Mouse (Mus musculus) limb, embryonic 14.5 days (tissue): ENCODE data around the gene Arhgap15. TPM values are rescaled to one million over a fixed set of nuclear protein-coding genes. Genes with fewer than 3 reads are reported as not detected.

Source experiments
- ATAC-seq: fragments of 200-750 bp; cut with Nextera tagmentation; 2 replicates; pipeline ENCODE4 v1.8.0; 2017; ENCODE audit warnings: low read depth, moderate number of reproducible peaks, moderate TSS enrichment; ENCODE audit not compliant: low FRiP score
- DNase-seq: peaks from one replicate; pipeline ENCODE4 v3.0.0-alpha.2; 2015; ENCODE audit warnings: low spot score
- H3K27ac ChIP-seq: fragments of 300-500 bp; sonication (generic); replicated peaks from 2 replicates; pipeline ENCODE4 v1.5.1; 2014; ENCODE audit warnings: low read depth, mild to moderate bottlenecking, low read length, moderate library complexity, mixed read lengths
- H3K27me3 ChIP-seq: fragments of 300-500 bp; sonication (generic); 2 replicates; pipeline ENCODE4 v1.6.1; 2014; ENCODE audit warnings: low read length, mixed read lengths; ENCODE audit not compliant: control insufficient read depth, insufficient read depth
- H3K36me3 ChIP-seq: fragments of 300-500 bp; sonication (generic); 2 replicates; pipeline ENCODE4 v1.6.1; 2014; ENCODE audit warnings: mild to moderate bottlenecking, low read length, moderate library complexity, mixed read lengths; ENCODE audit not compliant: control insufficient read depth, insufficient read depth
- H3K4me1 ChIP-seq: fragments of 300-500 bp; sonication (generic); 2 replicates; pipeline ENCODE4 v1.6.1; 2014; ENCODE audit warnings: antibody characterized with exemption, low read length, mixed read lengths; ENCODE audit not compliant: control insufficient read depth, insufficient read depth
- H3K4me2 ChIP-seq: fragments of 300-500 bp; sonication (generic); replicated peaks from 2 replicates; pipeline ENCODE4 v1.6.1; 2014; ENCODE audit warnings: low read depth, mild to moderate bottlenecking, low read length, moderate library complexity; ENCODE audit not compliant: severe bottlenecking
- H3K4me3 ChIP-seq: fragments of 300-500 bp; sonication (generic); replicated peaks from 2 replicates; pipeline ENCODE4 v1.5.1; 2014; ENCODE audit warnings: low read length
- H3K9ac ChIP-seq: fragments of 300-500 bp; sonication (generic); 2 replicates; pipeline ENCODE4 v1.6.1; 2014; ENCODE audit warnings: mild to moderate bottlenecking, low read depth, low read length, moderate library complexity; ENCODE audit not compliant: severe bottlenecking
- H3K9me3 ChIP-seq: fragments of 300-500 bp; sonication (generic); 2 replicates; pipeline ENCODE4 v1.6.1; 2016; ENCODE audit warnings: low read length; ENCODE audit not compliant: control insufficient read depth
- POLR2A ChIP-seq: fragments of 200-500 bp; IDR thresholded peaks from 2 replicates; pipeline ENCODE4 v1.8.0; 2012; ENCODE audit warnings: inconsistent platforms, mild to moderate bottlenecking, moderate library complexity, borderline replicate concordance; ENCODE audit not compliant: insufficient read depth, insufficient read length; ENCODE audit errors: extremely low read depth
- WGBS: fragments of 180-500 bp; shearing (Covaris S2); extraction: QIAGEN DNeasy Blood & Tissue Kit; methylation state at CpG from one replicate; pipeline ENCODE4 v1.1.7; 2014; 5-methylcytosine and 5-hydroxymethylcytosine counted together
- polyA plus RNA-seq, 2 experiments: library from polyadenylated mRNA; depleted of rRNA in 1 of 2; stranded (reverse) in 1 of 2; unstranded in 1 of 2; fragments of >200 nt; fragmentation: Nextera tagmentation in 1 of 2; extraction: Ambion mirVana in 1 of 2; gene quantifications; 2 replicates each; pipeline versions ENCODE4 v1.2.1 to v1.2.3; 2012 to 2014

The Arhgap15 gene
- polyA plus RNA-seq, 2 experiments: 1.4 to 2.9 TPM

GRCm38 (mm10) chr2:44166716-44167115 is 418.1 kb downstream of the Arhgap15 start:
- TF ChIP-seq POLR2A: no peak
- DNase-seq: no peak
- no peak for ATAC-seq
- H3K4me2 ChIP-seq: no peak overlapping the region
- no peak overlapping the region for H3K27ac ChIP-seq
- H3K27me3 ChIP-seq: no peaks in the 10 kb centered on the region
- 88% methylated on average over 4 of the region's 4 CpGs for WGBS
- no peaks in the 10 kb centered on the region for H3K9me3 ChIP-seq
- no peaks in the 10 kb centered on the region for H3K36me3 ChIP-seq
- no peak overlapping the region for H3K4me3 ChIP-seq
- H3K4me1 ChIP-seq: no peaks in the 10 kb centered on the region
- no peak overlapping the region for H3K9ac ChIP-seq

- H3K27ac ChIP-seq: no peak overlapping the region
- H3K4me3 ChIP-seq: no peak overlapping the region
- no peaks in the 10 kb centered on the region for H3K9me3 ChIP-seq
Observed at GRCm38 (mm10) chr2:44184476-44184875, 435.9 kb downstream of the Arhgap15 start.

GRCm38 (mm10) chr2:44190749-44191148 is 442.1 kb downstream of the Arhgap15 start:
- Histone ChIP-seq H3K4me1 (no peaks in the 10 kb centered on the region), H3K27ac (no peak overlapping the region), H3K9ac (no peak overlapping the region), H3K4me2 (no peak overlapping the region), H3K27me3 (no peaks in the 10 kb centered on the region), H3K36me3 (no peaks in the 10 kb centered on the region), H3K4me3 (no peak overlapping the region), H3K9me3 (0 out of 2 replicates have a peak, but pooled peaks cover 3% of the 10 kb centered on the region)
- 79% methylated on average over 9 of the region's 9 CpGs for WGBS
- ATAC-seq (no peak), DNase-seq (no peak)
- no peak for TF ChIP-seq POLR2A

More at GRCm38 (mm10) chr2:44184476-44184875, 435.9 kb downstream of the Arhgap15 start:
- no peak for TF ChIP-seq POLR2A
- Histone ChIP-seq H3K9ac (no peak overlapping the region), H3K4me1 (no peaks in the 10 kb centered on the region), H3K4me2 (no peak overlapping the region), H3K27me3 (no peaks in the 10 kb centered on the region), H3K36me3 (no peaks in the 10 kb centered on the region)
- DNase-seq: no peak
- 77% methylated on average over 10 of the region's 10 CpGs for WGBS
- ATAC-seq: no peak

GRCm38 (mm10) chr2:44192058-44192457 is 443.4 kb downstream of the Arhgap15 start:
- DNase-seq: no peak
- no peaks in the 10 kb centered on the region for H3K27me3 ChIP-seq
- no peaks in the 10 kb centered on the region for H3K4me1 ChIP-seq
- TF ChIP-seq POLR2A: no peak
- no peak overlapping the region for H3K27ac ChIP-seq
- no peak overlapping the region for H3K4me2 ChIP-seq
- 0 out of 2 replicates have a peak, but pooled peaks cover 3% of the 10 kb centered on the region for H3K9me3 ChIP-seq
- ATAC-seq: no peak
- H3K36me3 ChIP-seq: no peaks in the 10 kb centered on the region
- no peak overlapping the region for H3K4me3 ChIP-seq
- 85% methylated on average over 3 of the region's 3 CpGs for WGBS
- no peak overlapping the region for H3K9ac ChIP-seq

GRCm38 (mm10) chr2:44215506-44215905 is 466.9 kb downstream of the Arhgap15 start:
- Histone ChIP-seq H3K36me3 (no peaks in the 10 kb centered on the region), H3K27ac (no peak overlapping the region), H3K4me2 (no peak overlapping the region), H3K27me3 (no peaks in the 10 kb centered on the region), H3K9me3 (no peaks in the 10 kb centered on the region), H3K4me3 (no peak overlapping the region), H3K9ac (no peak overlapping the region), H3K4me1 (peaks cover 18% of the 10 kb centered on the region)
- no peak for TF ChIP-seq POLR2A
- 89% methylated on average over 7 of the region's 7 CpGs for WGBS
- no peak for DNase-seq
- no peak for ATAC-seq

- Histone ChIP-seq H3K4me2 (no peak overlapping the region), H3K27ac (no peak overlapping the region), H3K36me3 (no peaks in the 10 kb centered on the region), H3K27me3 (no peaks in the 10 kb centered on the region), H3K9me3 (no peaks in the 10 kb centered on the region), H3K9ac (no peak overlapping the region), H3K4me1 (peaks cover 20% of the 10 kb centered on the region), H3K4me3 (no peak overlapping the region)
- ATAC-seq (no peak), DNase-seq (no peak)
- TF ChIP-seq POLR2A: no peak
- 74% methylated on average over 6 of the region's 6 CpGs for WGBS
Observed at GRCm38 (mm10) chr2:44217811-44218210, 469.2 kb downstream of the Arhgap15 start.
